Mouse (Mus musculus): Measurements from ENCODE around the gene Dnah6.

GRCm38 (mm10) chr6:73210445-73210972, 10.9 kb downstream of the Dnah6 start:
- TF ChIP-seq CTCF (IDR thresholded peaks at IDR 0.05; ENCODE audit: control insufficient read depth, insufficient read depth, low read length) (no peak), POLR2A (IDR thresholded peaks at IDR 0.05; ENCODE audit: borderline replicate concordance, control insufficient read depth, low read depth, low read length) (no peak)
